Mouse (Mus musculus): ENCODE measurements around the gene Timm8a2.

Gene Timm8a2

GRCm38 (mm10) chr14:122034451-122034850 is at the start of gene Timm8a2:
Gene Timm8a2 (plus strand): TSS chr14:122034674.
- DNase-seq = no peak

- no peak for DNase-seq
Observed at GRCm38 (mm10) chr14:121985477-121985876, 49.0 kb upstream of the Timm8a2 start.

GRCm38 (mm10) chr14:121986028-121986427 is 48.4 kb upstream of the Timm8a2 start:
- DNase-seq = no peak

GRCm38 (mm10) chr14:121987287-121987686 is 47.2 kb upstream of the Timm8a2 start:
- no peak for DNase-seq

GRCm38 (mm10) chr14:121987691-121988090 is 46.8 kb upstream of the Timm8a2 start:
- no peak for DNase-seq

GRCm38 (mm10) chr14:121989331-121989730 is 45.1 kb upstream of the Timm8a2 start:
- DNase-seq = peak; percentile 31 to 38

- DNase-seq = no peak
Observed at GRCm38 (mm10) chr14:121989869-121990268, 44.6 kb upstream of the Timm8a2 start.

GRCm38 (mm10) chr14:121990897-121991296 is 43.6 kb upstream of the Timm8a2 start:
- DNase-seq = no peak

- DNase-seq = no peak
Observed at GRCm38 (mm10) chr14:121991921-121992320, 42.6 kb upstream of the Timm8a2 start.

GRCm38 (mm10) chr14:121992395-121993280 is 41.8 kb upstream of the Timm8a2 start:
- DNase-seq = no peak

GRCm38 (mm10) chr14:121993616-121994015 is 40.9 kb upstream of the Timm8a2 start:
- no peak for DNase-seq

GRCm38 (mm10) chr14:121994171-121994700 is 40.2 kb upstream of the Timm8a2 start:
- no peak for DNase-seq

GRCm38 (mm10) chr14:121994846-121995556 is 39.5 kb upstream of the Timm8a2 start:
- no peak for DNase-seq

GRCm38 (mm10) chr14:121995557-121995870 is 39.0 kb upstream of the Timm8a2 start:
- DNase-seq = no peak

- DNase-seq = peak; percentile 76 to 85
Observed at GRCm38 (mm10) chr14:121996786-121997185, 37.7 kb upstream of the Timm8a2 start.

- DNase-seq = peak in 1 of 2 experiments; percentile 22
Observed at GRCm38 (mm10) chr14:121999455-121999854, 35.0 kb upstream of the Timm8a2 start.

GRCm38 (mm10) chr14:122000346-122001105 is 33.9 kb upstream of the Timm8a2 start:
- peak in 1 of 2 experiments; percentile 12 for DNase-seq

GRCm38 (mm10) chr14:122002224-122002623 is 32.2 kb upstream of the Timm8a2 start:
- DNase-seq = no peak

GRCm38 (mm10) chr14:122003812-122004211 is 30.7 kb upstream of the Timm8a2 start:
- DNase-seq = no peak

- DNase-seq = no peak
Observed at GRCm38 (mm10) chr14:122008261-122008660, 26.2 kb upstream of the Timm8a2 start.

- no peak for DNase-seq
Observed at GRCm38 (mm10) chr14:122009502-122009901, 25.0 kb upstream of the Timm8a2 start.

GRCm38 (mm10) chr14:122010301-122010700 is 24.2 kb upstream of the Timm8a2 start:
- no peak for DNase-seq

GRCm38 (mm10) chr14:122011768-122012167 is 22.7 kb upstream of the Timm8a2 start:
- DNase-seq = no peak

All from kidney, adult 8-10 months (tissue).